Mouse (Mus musculus): ENCODE measurements around the gene Serf1. TPM values are rescaled to one million over a fixed set of nuclear protein-coding genes. Genes with fewer than 3 reads are reported as not detected.
A peak's percentile ranks its signal among the peaks of the same experiment; 100 is the strongest.
"Not testable (repeated sequence)": the region's sequence is repeated elsewhere in the genome, so short reads cannot be mapped to it uniquely, and the experiment has no call there.

Serf1 gene
- polyA plus RNA-seq, 1 experiment from 2014 or later = 128 TPM

- Histone ChIP-seq H3K4me2 (peak overlapping the region; percentile 90), H3K36me3 (ENCODE audit: control insufficient read depth, insufficient read depth, low read length) (peaks cover 14% of the 10 kb centered on the region; the same call in 1 of the 2 replicates), H3K9me3 (replicated peaks; ENCODE audit: control insufficient read depth, low read length) (no peaks in the 10 kb centered on the region), H3K4me3 (ENCODE audit: low read depth, low read length) (peak overlapping the region; percentile 97; the same call in 1 of the 2 replicates), H3K9ac (ENCODE audit: low read depth, low read length) (no peak overlapping the region), H3K27ac (ENCODE audit: low read depth, low read length) (no peak overlapping the region), H3K4me1 (ENCODE audit: control insufficient read depth, insufficient read depth, low read length) (peaks cover 8% of the 10 kb centered on the region), H3K27me3 (ENCODE audit: control insufficient read depth, insufficient read depth, low read length) (no peaks in the 10 kb centered on the region)
- ATAC-seq (replicated peaks; ENCODE audit: insufficient number of reproducible peaks, low FRiP score, low TSS enrichment) = no peak
- 90% methylated on average over 3 of the region's 3 CpGs for WGBS (ENCODE audit: insufficient replicate concordance)
Measured at GRCm38 (mm10) chr13:100123970-100124369, 16.2 kb downstream of the Serf1 start.

GRCm38 (mm10) chr13:100124423-100125257 lies 16.8 kb downstream of the Serf1 start, which contains the start of gene Smn1:
Smn1 (plus strand) TSS chr13:100124852.
- 0 out of 2 replicates have a peak within 1 kb of the TSS, but pooled peaks have one; percentile 35 for H3K27ac ChIP-seq (ENCODE audit: low read depth, low read length)
- H3K9me3 ChIP-seq (replicated peaks; ENCODE audit: control insufficient read depth, low read length) = no peaks in the 10 kb centered on the region
- H3K4me3 ChIP-seq (ENCODE audit: low read depth, low read length) = peak within 1 kb of the TSS; percentile 97
- peaks cover 8% of the 10 kb centered on the region for H3K4me1 ChIP-seq (ENCODE audit: control insufficient read depth, insufficient read depth, low read length)
- H3K4me2 ChIP-seq = peak within 1 kb of the TSS; percentile 90
- WGBS (ENCODE audit: insufficient replicate concordance) = 4% methylated on average over 42 of the region's 42 CpGs
- H3K36me3 ChIP-seq (ENCODE audit: control insufficient read depth, insufficient read depth, low read length) = peaks cover 16% of the 10 kb centered on the region; the same call in 1 of the 2 replicates
- peak; percentile 90 for ATAC-seq (replicated peaks; ENCODE audit: insufficient number of reproducible peaks, low FRiP score, low TSS enrichment)
- peak within 1 kb of the TSS; percentile 88 for H3K9ac ChIP-seq (ENCODE audit: low read depth, low read length)
- H3K27me3 ChIP-seq (ENCODE audit: control insufficient read depth, insufficient read depth, low read length) = no peaks in the 10 kb centered on the region

GRCm38 (mm10) chr13:100125258-100125643 lies 17.4 kb downstream of the Serf1 start:
- H3K4me2 ChIP-seq = peak overlapping the region; percentile 90
- no peak overlapping the region for H3K27ac ChIP-seq (ENCODE audit: low read depth, low read length)
- H3K4me1 ChIP-seq (ENCODE audit: control insufficient read depth, insufficient read depth, low read length) = peaks cover 8% of the 10 kb centered on the region
- no peaks in the 10 kb centered on the region for H3K9me3 ChIP-seq (replicated peaks; ENCODE audit: control insufficient read depth, low read length)
- no peak for ATAC-seq (replicated peaks; ENCODE audit: insufficient number of reproducible peaks, low FRiP score, low TSS enrichment)
- peak overlapping the region; percentile 88 for H3K9ac ChIP-seq (ENCODE audit: low read depth, low read length)
- WGBS (ENCODE audit: insufficient replicate concordance) = 4% methylated on average over 10 of the region's 10 CpGs
- H3K4me3 ChIP-seq (ENCODE audit: low read depth, low read length) = peak overlapping the region; percentile 97
- H3K27me3 ChIP-seq (ENCODE audit: control insufficient read depth, insufficient read depth, low read length) = no peaks in the 10 kb centered on the region
- H3K36me3 ChIP-seq (ENCODE audit: control insufficient read depth, insufficient read depth, low read length) = peaks cover 16% of the 10 kb centered on the region; the same call in 1 of the 2 replicates

GRCm38 (mm10) chr13:100141646-100142314 lies 34.0 kb downstream of the Serf1 start:
- H3K9me3 ChIP-seq (replicated peaks; ENCODE audit: control insufficient read depth, low read length) = no peaks in the 10 kb centered on the region
- no peak for ATAC-seq (replicated peaks; ENCODE audit: insufficient number of reproducible peaks, low FRiP score, low TSS enrichment)
- H3K4me1 ChIP-seq (ENCODE audit: control insufficient read depth, insufficient read depth, low read length) = no peaks in the 10 kb centered on the region
- H3K9ac ChIP-seq (ENCODE audit: low read depth, low read length) = no peak overlapping the region
- no peak overlapping the region for H3K4me3 ChIP-seq (ENCODE audit: low read depth, low read length)
- no peak overlapping the region for H3K27ac ChIP-seq (ENCODE audit: low read depth, low read length)
- no peak overlapping the region for H3K4me2 ChIP-seq
- H3K36me3 ChIP-seq (ENCODE audit: control insufficient read depth, insufficient read depth, low read length) = peaks cover 10% of the 10 kb centered on the region
- WGBS (ENCODE audit: insufficient replicate concordance) = 75% methylated on average over 8 of the region's 8 CpGs
- no peaks in the 10 kb centered on the region for H3K27me3 ChIP-seq (ENCODE audit: control insufficient read depth, insufficient read depth, low read length)

DNA sequence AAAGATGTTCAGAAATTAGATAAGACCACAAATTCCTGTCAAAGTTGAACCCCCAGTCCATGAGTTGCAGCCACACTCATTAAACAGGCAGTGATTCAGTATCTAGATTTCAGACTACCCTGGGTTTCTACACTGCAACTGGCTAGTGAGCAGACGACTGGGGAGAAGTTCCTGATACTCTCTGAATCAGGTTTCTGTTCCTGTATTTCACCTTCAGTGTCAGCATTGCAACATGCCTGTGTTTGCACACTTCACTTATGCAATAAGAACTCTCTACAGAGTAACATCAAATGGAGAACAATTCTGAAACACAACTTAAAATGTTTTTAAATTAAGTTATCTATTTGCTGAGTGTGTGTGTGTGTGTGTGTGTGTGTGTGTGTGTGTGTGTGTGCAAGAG lies 44.8 kb downstream of the Serf1 start:
- H3K27me3 ChIP-seq (ENCODE audit: control insufficient read depth, insufficient read depth, low read length) = no peaks in the 10 kb centered on the region

GRCm38 (mm10) chr13:100156624-100157023 lies 48.8 kb downstream of the Serf1 start:
- H3K9me3 ChIP-seq (replicated peaks; ENCODE audit: control insufficient read depth, low read length) = no peaks in the 10 kb centered on the region
- no peak for ATAC-seq (replicated peaks; ENCODE audit: insufficient number of reproducible peaks, low FRiP score, low TSS enrichment)
- 74% methylated on average over 3 of the region's 3 CpGs for WGBS (ENCODE audit: insufficient replicate concordance)
- H3K4me3 ChIP-seq (ENCODE audit: low read depth, low read length) = no peak overlapping the region
- no peak overlapping the region for H3K27ac ChIP-seq (ENCODE audit: low read depth, low read length)
- H3K9ac ChIP-seq (ENCODE audit: low read depth, low read length) = no peak overlapping the region
- no peaks in the 10 kb centered on the region for H3K27me3 ChIP-seq (ENCODE audit: control insufficient read depth, insufficient read depth, low read length)
- no peaks in the 10 kb centered on the region for H3K36me3 ChIP-seq (ENCODE audit: control insufficient read depth, insufficient read depth, low read length)
- H3K4me2 ChIP-seq = no peak overlapping the region
- no peaks in the 10 kb centered on the region for H3K4me1 ChIP-seq (ENCODE audit: control insufficient read depth, insufficient read depth, low read length)

More for the DNA sequence above, 44.8 kb downstream of the Serf1 start:
- Histone ChIP-seq H3K4me1 (ENCODE audit: control insufficient read depth, insufficient read depth, low read length) (no peaks in the 10 kb centered on the region), H3K9ac (ENCODE audit: low read depth, low read length) (no peak overlapping the region), H3K27ac (ENCODE audit: low read depth, low read length) (no peak overlapping the region), H3K4me2 (no peak overlapping the region), H3K4me3 (ENCODE audit: low read depth, low read length) (no peak overlapping the region), H3K9me3 (replicated peaks; ENCODE audit: control insufficient read depth, low read length) (no peaks in the 10 kb centered on the region), H3K36me3 (ENCODE audit: control insufficient read depth, insufficient read depth, low read length) (no peaks in the 10 kb centered on the region)
- ATAC-seq (replicated peaks; ENCODE audit: insufficient number of reproducible peaks, low FRiP score, low TSS enrichment) = no peak
- WGBS (ENCODE audit: insufficient replicate concordance) = 53% methylated on average over 1 of the region's 1 CpGs

DNA sequence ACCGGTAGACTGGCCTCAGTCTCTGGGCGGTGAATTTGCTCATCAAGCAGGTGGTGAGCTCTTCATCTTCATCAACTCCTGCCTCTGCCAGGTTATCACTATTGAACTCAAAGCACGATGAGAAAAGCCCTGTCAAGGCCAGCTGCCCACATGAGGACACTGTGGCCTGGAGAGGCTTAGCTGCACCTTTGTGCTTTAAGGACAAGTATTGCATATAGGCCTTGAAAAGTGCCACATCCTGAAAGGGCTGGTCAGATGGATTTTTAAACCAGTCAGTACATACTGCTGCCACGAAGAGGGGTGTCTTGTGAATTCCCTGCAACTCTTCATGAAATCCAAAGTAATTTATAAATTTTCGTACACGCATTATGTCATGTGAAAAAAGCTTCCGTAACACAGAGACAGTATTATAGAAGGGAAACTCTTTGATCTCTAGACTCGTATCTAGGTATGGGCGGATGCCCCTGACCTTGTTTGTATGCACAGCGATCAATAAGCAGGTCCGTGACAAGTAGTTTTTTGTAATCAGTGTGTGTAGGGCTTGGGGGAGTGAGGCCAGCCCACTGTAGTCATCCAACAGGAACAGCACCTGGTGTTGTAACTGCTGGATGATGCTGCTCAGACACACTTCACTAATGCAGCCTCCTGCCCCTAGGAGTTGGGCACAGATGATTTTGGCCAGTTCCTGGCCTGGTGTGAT lies 53.5 kb downstream of the Serf1 start:
- H3K27ac ChIP-seq (ENCODE audit: low read depth, low read length); H3K4me3 ChIP-seq (ENCODE audit: low read depth, low read length); H3K4me1 ChIP-seq (ENCODE audit: control insufficient read depth, insufficient read depth, low read length); H3K27me3 ChIP-seq (ENCODE audit: control insufficient read depth, insufficient read depth, low read length); H3K4me2 ChIP-seq; H3K9ac ChIP-seq (ENCODE audit: low read depth, low read length); H3K36me3 ChIP-seq (ENCODE audit: control insufficient read depth, insufficient read depth, low read length); ATAC-seq (replicated peaks; ENCODE audit: insufficient number of reproducible peaks, low FRiP score, low TSS enrichment); H3K9me3 ChIP-seq (replicated peaks; ENCODE audit: control insufficient read depth, low read length): not testable (repeated sequence)
- WGBS (ENCODE audit: insufficient replicate concordance) = 81% methylated on average over 11 of the region's 11 CpGs

DNA sequence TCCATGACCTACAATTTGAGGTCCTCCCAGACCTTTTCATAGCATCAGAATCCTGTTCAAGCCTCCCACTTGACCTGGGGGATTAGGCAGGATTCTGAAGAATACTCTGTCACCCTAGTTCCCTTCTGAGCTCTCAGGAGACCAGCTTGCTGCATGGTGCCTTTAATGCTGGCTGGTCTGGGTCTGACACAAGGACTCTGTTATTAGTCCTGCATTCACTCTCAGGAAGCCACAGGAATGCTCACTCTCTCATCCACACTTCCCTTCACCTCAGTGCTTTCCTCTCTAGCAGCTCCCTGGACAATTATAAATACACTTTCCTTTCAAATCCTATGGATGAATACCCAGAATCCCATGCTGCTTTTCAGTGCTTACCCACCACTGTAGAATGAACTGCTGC lies 54.7 kb downstream of the Serf1 start:
- not testable (repeated sequence) for H3K4me1 ChIP-seq (ENCODE audit: control insufficient read depth, insufficient read depth, low read length); ATAC-seq (replicated peaks; ENCODE audit: insufficient number of reproducible peaks, low FRiP score, low TSS enrichment); H3K9me3 ChIP-seq (replicated peaks; ENCODE audit: control insufficient read depth, low read length); H3K4me2 ChIP-seq; H3K27me3 ChIP-seq (ENCODE audit: control insufficient read depth, insufficient read depth, low read length); H3K9ac ChIP-seq (ENCODE audit: low read depth, low read length); H3K27ac ChIP-seq (ENCODE audit: low read depth, low read length); H3K36me3 ChIP-seq (ENCODE audit: control insufficient read depth, insufficient read depth, low read length); H3K4me3 ChIP-seq (ENCODE audit: low read depth, low read length)
